Mouse (Mus musculus) kidney, postnatal 10 days (tissue): Measurements from ENCODE around the gene Fdps.
"Not testable (repeated sequence)": the region's sequence is repeated elsewhere in the genome, so short reads cannot be mapped to it uniquely, and the experiment has no call there.

Source experiments
- DNase-seq: peaks from one replicate; pipeline ENCODE4 v3.0.0; 2021; ENCODE audit warnings: mixed read lengths

Fdps gene

DNA sequence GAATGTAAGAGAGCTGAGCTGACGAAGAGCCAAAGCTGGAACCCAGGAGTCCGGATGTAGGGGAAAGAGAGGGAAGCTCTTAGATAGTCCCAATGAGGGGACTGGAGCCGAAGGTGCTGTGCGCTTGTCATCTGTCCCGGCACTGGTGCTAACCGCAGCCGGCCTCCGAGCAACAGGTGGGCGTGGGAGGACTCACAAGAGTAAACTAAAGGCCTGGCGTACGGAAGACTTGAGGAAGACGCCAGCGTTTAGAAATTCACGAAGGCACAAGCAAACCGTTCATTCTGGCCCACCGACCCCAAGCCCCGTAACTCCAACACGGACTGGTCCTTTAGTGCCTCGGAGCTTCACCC, 324 bp downstream of the Fdps start:
- DNase-seq: no peak

DNA sequence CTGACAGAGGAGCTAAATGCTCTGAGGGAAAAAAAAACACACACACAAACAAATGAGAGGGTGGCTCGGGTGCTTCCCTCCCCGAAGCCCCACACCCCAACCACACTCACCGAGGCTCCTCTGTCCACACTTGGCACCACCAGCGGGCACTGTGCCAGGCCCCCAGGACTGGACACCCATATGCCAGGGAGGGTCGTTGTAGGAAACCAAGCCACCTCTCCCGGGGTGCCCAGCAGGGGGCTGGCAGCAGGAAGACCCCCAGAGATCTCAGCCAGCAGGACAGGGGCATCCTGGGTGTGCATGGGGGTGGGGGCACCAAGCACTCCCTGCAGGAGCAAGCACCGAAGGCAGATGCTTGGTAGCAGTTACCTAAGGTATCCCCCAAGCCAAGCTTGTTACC, 948 bp downstream of the Fdps start, which contains the start of gene Gm43738:
Gene Gm43738 (minus strand): TSS at position 289 of the 400 bp plus-strand sequence.
- peak; percentile 53 for DNase-seq

GRCm38 (mm10) chr3:89094021-89094420, 7.7 kb downstream of the Fdps start:
- DNase-seq: no peak

DNA sequence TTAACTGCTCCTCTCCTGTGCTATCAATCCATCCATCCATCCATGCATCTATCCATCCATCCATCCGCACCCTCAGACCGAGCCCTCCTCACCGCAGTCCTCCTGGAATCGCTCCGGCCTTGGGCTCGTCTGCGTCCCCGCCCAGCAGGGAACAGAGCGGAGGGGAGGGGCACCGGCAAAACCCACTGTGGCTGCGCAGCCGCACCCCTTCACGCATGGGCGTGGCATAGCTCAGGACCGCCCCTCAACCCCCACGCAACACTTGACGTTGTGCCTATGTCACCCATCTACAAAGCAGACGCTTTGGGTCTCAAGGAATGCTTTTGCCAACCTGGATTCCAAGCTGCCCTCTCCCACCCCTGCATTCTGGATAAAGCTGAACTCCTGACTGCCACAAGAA, 8.6 kb downstream of the Fdps start, which contains the start of gene Rusc1:
Gene Rusc1 (minus strand): TSS at position 137 of the 400 bp plus-strand sequence.
- peak; percentile 93 for DNase-seq

- no peak for DNase-seq
These were observed 9.2 kb downstream of the Fdps start for GRCm38 (mm10) chr3:89092509-89093090.

DNA sequence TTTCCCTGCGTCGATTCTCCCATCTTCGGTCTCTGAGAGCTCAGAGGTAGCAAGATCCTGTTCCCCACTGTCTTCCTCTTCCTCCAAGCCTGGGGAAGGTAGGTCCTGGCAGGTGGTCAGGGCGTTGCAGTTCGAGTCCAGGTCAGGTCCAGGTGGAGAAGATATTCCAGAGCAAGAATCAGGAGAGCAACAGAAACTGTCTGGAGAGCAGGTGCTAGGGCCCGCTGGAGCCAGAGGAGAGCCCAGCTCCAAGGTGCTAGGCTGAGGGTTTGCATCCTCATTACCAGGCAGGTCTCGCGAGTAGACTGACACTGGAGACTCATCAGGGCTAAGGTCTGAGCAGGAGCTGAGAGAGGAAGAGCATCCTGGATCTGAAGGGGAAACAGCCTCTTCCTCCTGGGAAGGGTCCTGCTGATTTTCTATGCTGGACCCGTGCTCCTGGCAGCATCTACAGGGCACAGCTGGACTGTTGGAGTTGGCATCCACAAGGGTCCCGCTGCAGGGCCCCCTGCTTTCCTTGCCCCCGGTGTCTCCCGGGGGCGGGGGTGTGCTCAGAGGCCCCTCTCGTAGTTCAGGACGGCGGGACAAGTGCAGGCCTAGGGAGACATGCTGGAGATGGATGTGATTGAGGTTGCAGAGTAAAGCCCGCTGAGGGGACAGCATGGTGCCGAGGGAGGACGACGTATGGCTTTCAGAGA, 9.8 kb downstream of the Fdps start:
- DNase-seq: no peak

DNA sequence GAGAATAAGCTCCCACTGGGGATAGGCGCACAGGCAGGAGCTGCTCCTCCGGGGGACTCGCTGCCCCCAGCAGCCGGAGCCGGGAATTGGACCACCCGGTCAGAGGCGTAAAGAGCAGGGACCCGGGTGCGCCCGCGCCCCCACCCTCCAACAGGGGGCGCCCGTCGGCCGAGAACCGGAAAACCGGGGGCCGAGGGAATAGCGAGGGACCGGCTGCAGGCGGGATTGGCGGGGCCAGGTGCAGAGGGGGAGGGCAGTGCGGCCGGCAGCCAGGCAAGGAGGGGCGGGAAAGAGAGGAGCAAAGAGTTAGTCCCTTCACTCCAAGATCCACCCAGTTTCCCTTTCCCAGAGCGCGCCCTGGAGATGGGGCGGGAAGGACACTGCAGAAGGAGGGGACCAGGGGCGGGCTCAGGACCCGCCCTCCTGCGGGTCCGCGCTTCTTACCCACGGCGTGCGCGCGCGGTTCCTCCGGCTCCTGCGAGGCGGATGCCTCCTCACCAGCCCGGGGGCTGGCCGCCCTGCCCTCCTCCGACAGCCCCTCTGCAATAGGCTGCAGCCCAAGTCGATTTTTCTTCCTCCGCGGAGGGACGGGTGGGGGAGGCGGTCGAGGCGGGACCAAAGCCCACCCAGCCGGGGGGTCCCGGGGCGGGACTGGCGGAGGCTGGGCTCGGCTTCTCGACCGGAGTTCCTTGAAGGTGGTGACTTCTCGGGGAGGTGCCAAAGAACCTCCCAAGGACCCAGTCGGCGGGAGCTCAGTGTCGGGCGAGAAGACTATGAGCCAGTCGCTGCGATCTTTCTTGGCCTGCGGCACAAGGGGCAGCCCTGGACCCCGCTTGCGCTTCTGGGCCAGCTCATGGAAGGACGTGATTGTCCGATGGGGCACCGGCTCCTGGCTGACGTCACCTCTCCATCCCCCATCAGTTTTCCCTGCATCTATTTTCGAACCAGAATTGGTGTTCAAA, 10.8 kb downstream of the Fdps start:
- peak; percentile 90 for DNase-seq

DNA sequence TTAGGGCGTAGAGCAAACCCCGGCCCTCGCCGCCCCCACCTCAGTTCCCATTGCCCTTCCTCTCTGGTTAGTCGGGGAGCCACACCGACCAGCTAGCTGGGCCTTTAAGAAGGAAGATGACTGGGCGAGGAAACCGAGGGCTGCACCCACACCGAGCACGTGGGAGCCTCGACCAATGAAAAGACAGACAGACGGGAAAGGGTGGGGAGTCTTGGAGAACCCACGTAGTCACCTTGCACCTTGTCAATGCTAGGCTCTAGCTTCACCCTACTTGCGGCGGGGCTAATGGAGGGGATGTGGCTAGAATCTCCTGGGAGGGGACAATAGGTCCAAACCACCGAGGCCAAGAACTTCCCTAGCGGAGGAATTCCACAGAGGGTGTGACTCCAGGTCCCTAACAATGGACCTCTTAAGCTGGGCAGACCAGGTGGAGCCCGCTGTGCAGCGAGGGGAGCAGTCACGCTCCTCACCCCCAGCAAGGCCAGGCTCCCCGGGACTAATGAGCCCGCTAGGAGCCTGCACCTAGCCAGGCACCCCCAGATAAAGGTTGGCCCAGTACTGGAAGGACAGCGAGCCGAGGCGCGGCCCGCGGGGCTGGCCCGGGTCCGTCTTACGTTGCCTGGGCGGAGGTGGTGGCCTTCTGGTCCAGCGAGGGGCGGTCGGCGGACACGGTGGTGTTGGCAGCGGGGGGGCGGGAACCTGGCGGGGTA, 11.7 kb downstream of the Fdps start:
- peak; percentile 89 for DNase-seq

DNA sequence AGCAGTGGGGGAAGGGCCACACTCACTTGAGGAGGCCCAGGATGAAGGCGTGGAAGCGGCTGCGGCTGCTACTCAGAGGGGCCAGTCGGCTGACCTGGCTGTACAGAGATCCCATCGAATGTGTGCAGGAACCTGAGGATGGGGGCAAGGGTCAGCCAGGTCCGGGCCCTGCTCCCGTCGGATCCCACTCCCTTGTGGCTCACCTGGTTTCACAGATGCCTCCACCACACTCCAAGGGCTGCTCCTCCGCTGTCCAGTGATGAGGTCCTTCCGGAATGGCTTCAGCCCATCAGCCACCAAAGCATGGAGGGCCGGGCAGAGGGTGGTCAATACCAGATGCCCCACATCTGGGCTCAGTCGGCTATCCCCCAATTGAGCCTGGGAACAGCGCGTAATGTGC, 12.8 kb downstream of the Fdps start:
- DNase-seq: peak; percentile 31

GRCm38 (mm10) chr3:89087338-89088110, 14.2 kb downstream of the Fdps start:
- peak; percentile 91 for DNase-seq

GRCm38 (mm10) chr3:89084654-89085190, 17.0 kb downstream of the Fdps start:
- no peak for DNase-seq

DNA sequence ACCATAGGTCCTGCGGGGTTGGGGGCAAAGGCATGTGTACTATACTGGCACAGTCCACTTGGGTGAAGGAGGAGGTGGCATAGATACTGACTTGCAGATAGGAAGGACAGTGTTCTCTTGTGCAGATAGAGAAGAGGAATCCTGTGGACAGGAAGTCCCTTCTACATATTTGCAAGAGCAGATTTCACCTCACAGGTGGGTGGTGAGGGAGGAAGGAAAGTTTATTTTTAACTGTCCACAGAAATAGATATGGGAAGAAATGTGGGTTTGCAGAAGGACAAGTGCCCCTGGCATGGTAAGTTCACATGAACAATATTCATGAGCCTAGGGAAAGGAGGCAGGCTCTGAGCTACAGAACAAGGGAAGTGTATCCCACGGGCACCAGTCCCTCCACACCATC, 17.6 kb downstream of the Fdps start:
- no peak for DNase-seq

GRCm38 (mm10) chr3:89082287-89082686, 19.5 kb downstream of the Fdps start:
- not testable (repeated sequence) for DNase-seq

DNA sequence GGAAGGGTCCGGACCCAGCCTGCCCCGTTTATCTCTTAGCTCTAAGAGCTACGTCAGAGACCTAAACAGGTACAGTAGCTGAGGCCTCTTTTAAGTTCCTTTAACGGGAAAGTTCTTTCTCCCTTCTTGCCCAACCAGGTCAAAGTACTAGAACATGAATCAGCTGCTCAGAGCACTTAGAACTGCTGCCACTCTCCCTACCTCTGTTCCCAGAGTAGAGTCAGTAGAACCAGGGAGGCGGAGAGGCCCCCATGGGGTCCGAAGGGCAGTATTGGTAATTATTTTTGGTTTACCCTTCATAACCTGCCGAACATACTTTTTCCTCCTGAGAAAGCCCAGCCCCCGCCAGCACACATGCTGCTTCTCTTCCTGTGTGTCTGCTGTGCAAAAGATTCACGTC, 24.4 kb downstream of the Fdps start:
- no peak for DNase-seq

DNA sequence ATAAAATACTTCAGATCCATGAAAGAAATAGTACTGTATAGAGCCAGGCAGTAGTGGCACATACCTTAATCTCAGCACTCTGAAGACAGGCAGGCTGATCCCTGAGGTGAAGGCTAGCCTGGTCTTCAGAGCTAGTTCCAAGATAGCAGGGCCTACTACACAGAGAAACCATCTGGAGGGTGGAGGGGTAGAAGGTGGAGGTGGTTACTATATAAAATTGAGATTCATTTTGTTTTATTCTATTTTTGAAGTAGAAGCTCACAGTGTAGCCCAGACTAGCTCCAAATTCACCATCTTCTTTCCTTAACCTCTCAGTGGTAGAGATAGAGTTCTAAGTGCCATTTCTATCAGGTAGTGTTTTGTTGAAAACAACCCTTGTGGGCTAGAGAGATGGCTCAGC, 34.5 kb downstream of the Fdps start:
- DNase-seq: no peak

- no peak for DNase-seq
These were observed 40.1 kb downstream of the Fdps start for GRCm38 (mm10) chr3:89061696-89062095.

GRCm38 (mm10) chr3:89058783-89059182, 43.0 kb downstream of the Fdps start:
- peak; percentile 39 for DNase-seq

- no peak for DNase-seq
These were observed 43.4 kb downstream of the Fdps start for GRCm38 (mm10) chr3:89058361-89058760.
